Comparison of ENCODE assay signal across 31 mouse cellular contexts in genomic region chr2:25584152-25584551, GRCm38 (mm10). TPM values are rescaled to one million over a fixed set of nuclear protein-coding genes. Genes with fewer than 3 reads are reported as not detected.
DNase-seq lines count a peak whose midpoint lies in the region; ATAC-seq and TF ChIP-seq lines count a peak whose summit lies in the region.
"Had no signal": no experiment of that assay in that cellular context is flagged by ENCODE, and none has a peak within 500 bp of the region (broad histone marks: within the 10 kb centered on the region; RNA-seq: fewer than 3 reads in every experiment).

No protein-coding gene starts in this region.

- DNase-seq in cerebellum, adult 11 months, result peak; percentile 53
- DNase-seq in cerebellum, adult 9-10 months, result no peak
- no peak for DNase-seq in layer of hippocampus, adult 2 months (ENCODE audit: low spot score in 2 of 2)
- DNase-seq in layer of hippocampus, postnatal 10 days (ENCODE audit: low spot score in 2 of 2), result no peak
- peak; percentile 61 to 67 for DNase-seq in cerebellum, adult 2 months
- peak; percentile 60 to 74 for DNase-seq in cerebellum, postnatal 25 days
- no peak for DNase-seq in right cerebral cortex, adult 18-20 months
- DNase-seq: gastrocnemius, postnatal 36 days; kidney, adult 9 months; kidney, postnatal 10 days; layer of hippocampus, adult 9-11 months; liver, postnatal 0 days; retina, postnatal 1 day; right cerebral cortex, postnatal 4 days; thymus, adult 2 months had no signal

- H3K27me3 ChIP-seq in cerebellum, adult 2 months (ENCODE audit: control insufficient read depth, insufficient read depth, low read length), result no peaks in the 10 kb centered on the region
- H3K27me3 ChIP-seq in neural tube, embryonic 15.5 days (replicated peaks), result peaks cover 17% of the 10 kb centered on the region

- no peak for TF ChIP-seq POLR2A in cerebellum, adult 2 months (IDR thresholded peaks at IDR 0.05; ENCODE audit: borderline replicate concordance, insufficient read depth, low read length)

- no peak overlapping the region for H3K4me2 ChIP-seq in neural tube, embryonic 15.5 days
- H3K4me2 ChIP-seq: embryonic facial prominence, embryonic 15.5 days; forebrain, embryonic 13.5 days; heart, embryonic 12.5 days; hindbrain, embryonic 14.5 days; limb, embryonic 13.5 days; liver, embryonic 12.5 days; midbrain, embryonic 13.5 days; neural tube, embryonic 13.5 days had no signal

- H3K27ac ChIP-seq in layer of hippocampus, adult 2 months, result peak overlapping the region; percentile 97
- no peak overlapping the region; the same call in 1 of the 2 replicates for H3K27ac ChIP-seq in cerebellum, adult 2 months (ENCODE audit: insufficient read depth, low read length)
- H3K27ac ChIP-seq in neural tube, embryonic 15.5 days (replicated peaks), result no peak overlapping the region
- H3K27ac ChIP-seq: embryonic facial prominence, embryonic 10.5 days; embryonic facial prominence, embryonic 15.5 days; forebrain, embryonic 13.5 days; heart, adult 2 months; hindbrain, embryonic 14.5 days; limb, embryonic 13.5 days; liver, embryonic 12.5 days; macrophage; midbrain, embryonic 13.5 days; stomach, postnatal 0 days had no signal

- no peak for TF ChIP-seq CTCF in layer of hippocampus, adult 2 months (conservative IDR thresholded peaks at IDR 0.05)
- TF ChIP-seq CTCF in cerebellum, adult 2 months (IDR thresholded peaks at IDR 0.05; ENCODE audit: borderline replicate concordance, insufficient read depth, low read depth, low read length), result no peak

- no peaks in the 10 kb centered on the region for H3K9me3 ChIP-seq in neural tube, embryonic 15.5 days (replicated peaks)
- H3K9me3 ChIP-seq: embryonic facial prominence, embryonic 10.5 days; embryonic facial prominence, embryonic 15.5 days; forebrain, embryonic 13.5 days; heart, embryonic 12.5 days; limb, embryonic 13.5 days; liver, embryonic 12.5 days; midbrain, embryonic 13.5 days; neural tube, embryonic 13.5 days had no signal

- peaks cover 47% of the 10 kb centered on the region for H3K36me3 ChIP-seq in neural tube, embryonic 15.5 days

- H3K4me3 ChIP-seq in layer of hippocampus, adult 2 months, result no peak overlapping the region
- H3K4me3 ChIP-seq in cerebellum, adult 2 months (replicated peaks; ENCODE audit: insufficient read depth, low read depth, low read length), result no peak overlapping the region
- no peak overlapping the region for H3K4me3 ChIP-seq in neural tube, embryonic 15.5 days (replicated peaks)
- H3K4me3 ChIP-seq: embryonic facial prominence, embryonic 10.5 days; embryonic facial prominence, embryonic 15.5 days; forebrain, embryonic 13.5 days; heart, adult 2 months; heart, embryonic 12.5 days; limb, embryonic 13.5 days; liver, embryonic 12.5 days; midbrain, embryonic 13.5 days; neural tube, embryonic 13.5 days had no signal

- H3K4me1 ChIP-seq in cerebellum, adult 2 months (ENCODE audit: control insufficient read depth, insufficient read depth, low read length), result peaks cover 42% of the 10 kb centered on the region
- peaks cover 47% of the 10 kb centered on the region for H3K4me1 ChIP-seq in neural tube, embryonic 15.5 days

- no peak for ATAC-seq in neural tube, embryonic 15.5 days (ENCODE audit: low FRiP score)
- ATAC-seq: forebrain, embryonic 13.5 days; intestine, postnatal 0 days; liver, embryonic 12.5 days; liver, postnatal 0 days; lung, postnatal 0 days; midbrain, embryonic 13.5 days had no signal

- no peak overlapping the region for H3K9ac ChIP-seq in neural tube, embryonic 15.5 days (replicated peaks)
- H3K9ac ChIP-seq: embryonic facial prominence, embryonic 15.5 days; forebrain, embryonic 13.5 days; heart, embryonic 12.5 days; hindbrain, embryonic 14.5 days; limb, embryonic 13.5 days; liver, embryonic 12.5 days; liver, postnatal 0 days; midbrain, embryonic 13.5 days had no signal

- 38% methylated on average over 3 of the region's 3 CpGs for WGBS in cerebellum, adult 2 months
- 89% methylated on average over 3 of the region's 3 CpGs for WGBS in neural tube, embryonic 15.5 days

RNA-seq across cellular contexts. Expression of gene Ajm1, which starts 2.6 kb away (rescaled TPM):
- total RNA-seq in layer of hippocampus, adult 2 months (2021), result 100 to 1,000 TPM; 106 to 120 TPM
- total RNA-seq in layer of hippocampus, postnatal 10 days (2021), result 10 to 100 TPM; 82.7 to 84.8 TPM
- 257 and 312 TPM in 2 replicates for polyA plus RNA-seq in cerebellum, adult 2 months (2012; rRNA removed)
- 14.5 and 18.9 TPM in 2 replicates for polyA plus RNA-seq in neural tube, embryonic 15.5 days (2015; fragmentation: Nextera tagmentation; extraction: Ambion mirVana)
- total RNA-seq: gastrocnemius, postnatal 36 days had no signal
- polyA plus RNA-seq: heart, postnatal 0 days; liver, embryonic 12.5 days; liver, postnatal 0 days; lung, postnatal 0 days had no signal

RNA-seq across cellular contexts. Expression of gene Phpt1, which starts 9.1 kb away (rescaled TPM):
- total RNA-seq in layer of hippocampus, adult 2 months (2021), result 10 to 100 TPM; 59.1 to 67.5 TPM
- total RNA-seq in layer of hippocampus, postnatal 10 days (2021), result 10 to 100 TPM; 94.5 to 99.8 TPM
- polyA plus RNA-seq in cerebellum, adult 2 months (2012; rRNA removed), result 176 and 186 TPM in 2 replicates
- 159 and 181 TPM in 2 replicates for polyA plus RNA-seq in neural tube, embryonic 15.5 days (2015; fragmentation: Nextera tagmentation; extraction: Ambion mirVana)

RNA-seq across cellular contexts. Expression of gene Mamdc4, which starts 9.5 kb away (rescaled TPM):
- total RNA-seq in layer of hippocampus, adult 2 months (2021), result 1 to 10 TPM; 2.8 to 3.5 TPM
- 1 to 10 TPM; 1.0 to 5.4 TPM for total RNA-seq in layer of hippocampus, postnatal 10 days (2021)
- polyA plus RNA-seq in cerebellum, adult 2 months (2012; rRNA removed), result 3.0 and 4.4 TPM in 2 replicates
- 2.3 and 33.0 TPM in 2 replicates for polyA plus RNA-seq in neural tube, embryonic 15.5 days (2015; fragmentation: Nextera tagmentation; extraction: Ambion mirVana)

RNA-seq across cellular contexts. Expression of gene Rabl6, which starts 24.2 kb away (rescaled TPM):
- total RNA-seq in layer of hippocampus, adult 2 months (2021), result 100 to 1,000 TPM; 149 to 151 TPM
- 10 to 100 TPM; 84.7 to 96.9 TPM for total RNA-seq in layer of hippocampus, postnatal 10 days (2021)
- polyA plus RNA-seq in cerebellum, adult 2 months (2012; rRNA removed), result 161 and 172 TPM in 2 replicates
- polyA plus RNA-seq in neural tube, embryonic 15.5 days (2015; fragmentation: Nextera tagmentation; extraction: Ambion mirVana), result 66.8 and 69.6 TPM in 2 replicates

RNA-seq across cellular contexts. Expression of gene Edf1, which starts 26.5 kb away (rescaled TPM):
- total RNA-seq in layer of hippocampus, adult 2 months (2021), result 100 to 1,000 TPM; 193 to 200 TPM
- 100 to 1,000 TPM; 232 to 242 TPM for total RNA-seq in layer of hippocampus, postnatal 10 days (2021)
- 345 and 350 TPM in 2 replicates for polyA plus RNA-seq in cerebellum, adult 2 months (2012; rRNA removed)
- 400 and 433 TPM in 2 replicates for polyA plus RNA-seq in neural tube, embryonic 15.5 days (2015; fragmentation: Nextera tagmentation; extraction: Ambion mirVana)

Comparison
In these comparisons a context has a peak if more than half of its experiments do, and no peak if none do; other contexts are left out.
1. DNase-seq: peak in cerebellum, adult 11 months (single experiment), cerebellum, adult 2 months (2 of 2) and cerebellum, postnatal 25 days (2 of 2); none in cerebellum, adult 9-10 months (single experiment), layer of hippocampus, adult 2 months (0 of 2), layer of hippocampus, postnatal 10 days (0 of 2) and right cerebral cortex, adult 18-20 months (single experiment).